Mouse (Mus musculus): ENCODE results near the gene Rab25. TPM values are rescaled to one million over a fixed set of nuclear protein-coding genes. Genes with fewer than 3 reads are reported as not detected.

The Rab25 gene
- total and polyA plus RNA-seq, 3 experiments, result 2.2 TPM; not detected in 2

- Histone ChIP-seq H3K4me1 (ENCODE audit: control insufficient read depth, insufficient read depth, low read length) (peaks cover 9% of the 10 kb centered on the region), H3K36me3 (ENCODE audit: control insufficient read depth, insufficient read depth, low read length) (peaks cover 4% of the 10 kb centered on the region), H3K27me3 (ENCODE audit: control insufficient read depth, insufficient read depth, low read length) (no peaks in the 10 kb centered on the region), H3K9ac (ENCODE audit: low read depth, low read length) (no peak overlapping the region), H3K79me2 (replicated peaks; ENCODE audit: control insufficient read depth, insufficient read depth, low read length) (0 out of 2 replicates have a peak, but pooled peaks cover 2% of the 10 kb centered on the region), H3K27ac (no peak overlapping the region), H3K4me3 (no peak overlapping the region)
- intact Hi-C loops (cut with DNase I), result no loop called here
- no peak for DNase-seq
- WGBS, result 73% methylated on average over 6 of the region's 6 CpGs
- no peak for TF ChIP-seq CTCF (IDR thresholded peaks at IDR 0.05)
- TF ChIP-seq EP300 (IDR thresholded peaks at IDR 0.05; ENCODE audit: insufficient read depth, low read depth, low read length), result no peak
- no peak for TF ChIP-seq POLR2A (IDR thresholded peaks at IDR 0.05; ENCODE audit: insufficient read depth, low read depth, low read length)
Observed at GRCm38 (mm10) chr3:88505081-88505480, 43.0 kb downstream of the Rab25 start.

GRCm38 (mm10) chr3:88503881-88504746, 44.0 kb downstream of the Rab25 start:
- Histone ChIP-seq H3K4me3 (no peak overlapping the region), H3K4me1 (ENCODE audit: control insufficient read depth, insufficient read depth, low read length) (peaks cover 9% of the 10 kb centered on the region), H3K79me2 (replicated peaks; ENCODE audit: control insufficient read depth, insufficient read depth, low read length) (0 out of 2 replicates have a peak, but pooled peaks cover 2% of the 10 kb centered on the region), H3K36me3 (ENCODE audit: control insufficient read depth, insufficient read depth, low read length) (peaks cover 4% of the 10 kb centered on the region), H3K27ac (peak overlapping the region; percentile 94), H3K27me3 (ENCODE audit: control insufficient read depth, insufficient read depth, low read length) (no peaks in the 10 kb centered on the region), H3K9ac (ENCODE audit: low read depth, low read length) (no peak overlapping the region)
- intact Hi-C loops (cut with DNase I), result no loop called here
- TF ChIP-seq EP300 (IDR thresholded peaks at IDR 0.05; ENCODE audit: insufficient read depth, low read depth, low read length), result no peak
- TF ChIP-seq POLR2A (IDR thresholded peaks at IDR 0.05; ENCODE audit: insufficient read depth, low read depth, low read length), result no peak
- no peak for TF ChIP-seq CTCF (IDR thresholded peaks at IDR 0.05)
- 56% methylated on average over 8 of the region's 8 CpGs for WGBS
- DNase-seq, result no peak

- H3K4me1 ChIP-seq (ENCODE audit: control insufficient read depth, insufficient read depth, low read length), result peaks cover 9% of the 10 kb centered on the region
- peaks cover 4% of the 10 kb centered on the region for H3K36me3 ChIP-seq (ENCODE audit: control insufficient read depth, insufficient read depth, low read length)
- intact Hi-C loops (cut with DNase I), result no loop called here
- no peak overlapping the region for H3K9ac ChIP-seq (ENCODE audit: low read depth, low read length)
- 8% methylated on average over 4 of the region's 4 CpGs for WGBS
- H3K4me3 ChIP-seq, result no peak overlapping the region; the same call in 1 of the 2 replicates
- H3K79me2 ChIP-seq (replicated peaks; ENCODE audit: control insufficient read depth, insufficient read depth, low read length), result 0 out of 2 replicates have a peak, but pooled peaks cover 2% of the 10 kb centered on the region
- peak overlapping the region; percentile 94 for H3K27ac ChIP-seq
- no peaks in the 10 kb centered on the region for H3K27me3 ChIP-seq (ENCODE audit: control insufficient read depth, insufficient read depth, low read length)
- TF ChIP-seq CTCF (IDR thresholded peaks at IDR 0.05) (no peak), EP300 (IDR thresholded peaks at IDR 0.05; ENCODE audit: insufficient read depth, low read depth, low read length) (no peak), POLR2A (IDR thresholded peaks at IDR 0.05; ENCODE audit: insufficient read depth, low read depth, low read length) (no peak)
- DNase-seq, result no peak
Observed at GRCm38 (mm10) chr3:88503505-88503863, 44.6 kb downstream of the Rab25 start.

GRCm38 (mm10) chr3:88502641-88503504, 45.2 kb downstream of the Rab25 start:
- peak overlapping the region; percentile 87 for H3K4me3 ChIP-seq
- peak overlapping the region; percentile 88 for H3K9ac ChIP-seq (ENCODE audit: low read depth, low read length)
- peak overlapping the region; percentile 94 for H3K27ac ChIP-seq
- DNase-seq, result peak; percentile 94 to 95
- H3K27me3 ChIP-seq (ENCODE audit: control insufficient read depth, insufficient read depth, low read length), result no peaks in the 10 kb centered on the region
- peaks cover 9% of the 10 kb centered on the region for H3K4me1 ChIP-seq (ENCODE audit: control insufficient read depth, insufficient read depth, low read length)
- H3K79me2 ChIP-seq (replicated peaks; ENCODE audit: control insufficient read depth, insufficient read depth, low read length), result peaks cover 6% of the 10 kb centered on the region; the same call in 1 of the 2 replicates
- under 1% methylated on average over 55 of the region's 55 CpGs for WGBS
- H3K36me3 ChIP-seq (ENCODE audit: control insufficient read depth, insufficient read depth, low read length), result peaks cover 4% of the 10 kb centered on the region
- TF ChIP-seq EP300 (IDR thresholded peaks at IDR 0.05; ENCODE audit: insufficient read depth, low read depth, low read length) (peak; percentile 79; the same call in 1 of the 2 replicates), POLR2A (IDR thresholded peaks at IDR 0.05; ENCODE audit: insufficient read depth, low read depth, low read length) (peak; percentile 100), CTCF (IDR thresholded peaks at IDR 0.05) (no peak)
- intact Hi-C loops (cut with DNase I), result no loop called here

- Histone ChIP-seq H3K27me3 (ENCODE audit: control insufficient read depth, insufficient read depth, low read length) (no peaks in the 10 kb centered on the region), H3K27ac (peak overlapping the region; percentile 94), H3K4me3 (peak overlapping the region; percentile 87), H3K4me1 (ENCODE audit: control insufficient read depth, insufficient read depth, low read length) (peaks cover 12% of the 10 kb centered on the region), H3K9ac (ENCODE audit: low read depth, low read length) (peak overlapping the region; percentile 88), H3K79me2 (replicated peaks; ENCODE audit: control insufficient read depth, insufficient read depth, low read length) (peaks cover 6% of the 10 kb centered on the region; the same call in 1 of the 2 replicates), H3K36me3 (ENCODE audit: control insufficient read depth, insufficient read depth, low read length) (peaks cover 6% of the 10 kb centered on the region)
- TF ChIP-seq CTCF (IDR thresholded peaks at IDR 0.05) (no peak), EP300 (IDR thresholded peaks at IDR 0.05; ENCODE audit: insufficient read depth, low read depth, low read length) (0 out of 2 replicates have a peak, but pooled peaks have one; percentile 23)
- DNase-seq, result peak in 1 of 2 experiments; percentile 63
- WGBS, result 4% methylated on average over 11 of the region's 11 CpGs
- intact Hi-C loops (cut with DNase I), result no loop called here
Observed at GRCm38 (mm10) chr3:88502031-88502571, 46.0 kb downstream of the Rab25 start.

All from heart, adult 2 months (tissue).